ENCODE assay signal across 22 mouse cellular contexts in the genomic region with DNA sequence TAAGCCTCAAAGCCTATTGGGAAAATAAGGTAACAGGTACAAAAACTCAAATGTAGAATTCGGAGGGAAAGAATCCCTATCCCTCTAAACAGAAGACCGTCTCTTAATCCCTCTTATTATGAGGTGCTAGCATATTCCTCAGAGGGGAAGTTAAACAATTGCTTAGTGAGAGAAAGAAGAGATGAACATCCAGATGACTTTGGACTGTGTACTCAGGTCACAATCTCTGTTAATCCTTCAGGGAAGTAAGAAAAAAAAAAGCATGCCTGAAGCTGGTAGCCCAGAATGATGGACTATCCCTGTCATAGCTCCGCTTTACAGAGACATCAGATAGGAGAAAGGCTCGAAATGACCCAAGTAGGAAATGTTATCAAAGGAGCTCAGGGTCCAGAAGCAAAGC.
DNase-seq lines count a peak whose midpoint lies in the region; ATAC-seq and TF ChIP-seq lines count a peak whose summit lies in the region.
"Had no signal": no experiment of that assay in that cellular context is flagged by ENCODE, and none has a peak within 500 bp of the region (broad histone marks: within the 10 kb centered on the region; RNA-seq: fewer than 3 reads in every experiment).

No protein-coding gene starts in this region.

- no peak overlapping the region for H3K9ac ChIP-seq in kidney, postnatal 0 days (ENCODE audit: low read depth, low read length)
- H3K9ac ChIP-seq: embryonic facial prominence, embryonic 12.5 days; forebrain, embryonic 13.5 days; forebrain, embryonic 15.5 days had no signal

- no peak for TF ChIP-seq POLR2A in kidney, adult 2 months (IDR thresholded peaks at IDR 0.05; ENCODE audit: low read depth, low read length)

- TF ChIP-seq CTCF in kidney, adult 2 months (conservative IDR thresholded peaks at IDR 0.05; ENCODE audit: insufficient read depth, insufficient read length, low read depth, low read length), result no peak
- no peak for TF ChIP-seq CTCF in kidney, postnatal 0 days (IDR thresholded peaks at IDR 0.05; ENCODE audit: low read depth)
- no peak for TF ChIP-seq CTCF in left cerebral cortex, adult 2 months (IDR thresholded peaks at IDR 0.05)

- no peak overlapping the region for H3K4me3 ChIP-seq in kidney, adult 2 months (ENCODE audit: insufficient read depth, low read depth, low read length)
- no peak overlapping the region for H3K4me3 ChIP-seq in kidney, postnatal 0 days (replicated peaks; ENCODE audit: low read depth, low read length)
- H3K4me3 ChIP-seq in left cerebral cortex, adult 2 months, result no peak overlapping the region
- H3K4me3 ChIP-seq: embryonic facial prominence, embryonic 10.5 days; embryonic facial prominence, embryonic 12.5 days; forebrain, embryonic 13.5 days; forebrain, embryonic 15.5 days had no signal

- H3K27ac ChIP-seq in kidney, adult 2 months (ENCODE audit: insufficient read depth, low read depth, low read length), result no peak overlapping the region
- H3K27ac ChIP-seq in kidney, postnatal 0 days, result no peak overlapping the region
- H3K27ac ChIP-seq in left cerebral cortex, adult 2 months, result 0 out of 2 replicates have a peak overlapping the region, but pooled peaks have one; percentile 6
- H3K27ac ChIP-seq: embryonic facial prominence, embryonic 10.5 days; embryonic facial prominence, embryonic 12.5 days; forebrain, embryonic 13.5 days; forebrain, embryonic 15.5 days had no signal

- H3K36me3 ChIP-seq in kidney, adult 2 months (ENCODE audit: control insufficient read depth, insufficient read depth, low read length), result no peaks in the 10 kb centered on the region
- no peaks in the 10 kb centered on the region for H3K36me3 ChIP-seq in kidney, postnatal 0 days (ENCODE audit: insufficient read depth, low read length)
- H3K36me3 ChIP-seq: embryonic facial prominence, embryonic 10.5 days; embryonic facial prominence, embryonic 12.5 days; forebrain, embryonic 15.5 days; G1E had no signal

- WGBS in kidney, adult 2 months, result 60% methylated on average over 4 of the region's 4 CpGs
- WGBS in kidney, postnatal 0 days, result 79% methylated on average over 4 of the region's 4 CpGs

- H3K4me1 ChIP-seq in kidney, adult 2 months (ENCODE audit: control insufficient read depth, insufficient read depth, low read length), result peaks cover 3% of the 10 kb centered on the region; the same call in 1 of the 2 replicates
- no peaks in the 10 kb centered on the region for H3K4me1 ChIP-seq in kidney, postnatal 0 days (replicated peaks; ENCODE audit: insufficient read depth, low read length)
- H3K4me1 ChIP-seq: embryonic facial prominence, embryonic 10.5 days; embryonic facial prominence, embryonic 12.5 days; forebrain, embryonic 13.5 days; forebrain, embryonic 15.5 days had no signal

- peak; percentile 53 for DNase-seq in kidney, adult 2 months
- no peak for DNase-seq in kidney, adult 18-20 months
- DNase-seq in kidney, postnatal 0 days (ENCODE audit: low spot score), result peak; percentile 4
- no peak for DNase-seq in kidney, postnatal 25 days
- DNase-seq in left cerebral cortex, adult 2 months (ENCODE audit: extremely low spot score in 1 of 2, low spot score in 2 of 2), result no peak
- DNase-seq in left cerebral cortex, adult 9 months (ENCODE audit: low spot score in 2 of 2), result no peak
- DNase-seq: adrenal gland, adult 8-10 months; adrenal gland, postnatal 14 days; adrenal gland, postnatal 36 days; B cell, adult 2 months; cerebellum, adult 11-12 months; cerebellum, adult 9-10 months; cerebellum, postnatal 10 days had no signal

- H3K4me2 ChIP-seq in kidney, postnatal 0 days (ENCODE audit: low read length), result no peak overlapping the region
- H3K4me2 ChIP-seq: embryonic facial prominence, embryonic 12.5 days; forebrain, embryonic 13.5 days; forebrain, embryonic 15.5 days had no signal

- intact Hi-C loops in left cerebral cortex, adult 2 months (cut with DNase I), result no loop called here

- no peaks in the 10 kb centered on the region for H3K27me3 ChIP-seq in kidney, adult 2 months (replicated peaks; ENCODE audit: control insufficient read depth, insufficient read depth, low read length)
- H3K27me3 ChIP-seq in kidney, postnatal 0 days (ENCODE audit: insufficient read depth, low read length), result no peaks in the 10 kb centered on the region
- H3K27me3 ChIP-seq: CH12.LX; embryonic facial prominence, embryonic 12.5 days; forebrain, embryonic 13.5 days; forebrain, embryonic 15.5 days; Patski had no signal

- ATAC-seq in kidney, postnatal 0 days (replicated peaks; ENCODE audit: low FRiP score, low read depth), result peak; percentile 59; the same call in 1 of the 2 replicates
- ATAC-seq: activated CD4-positive, CD25-positive, alpha-beta regulatory T cell, adult 4 months; CD4-positive, CD25-positive, alpha-beta regulatory T cell, adult 4 months; forebrain, embryonic 13.5 days; forebrain, embryonic 15.5 days had no signal

- H3K9me3 ChIP-seq in kidney, postnatal 0 days (replicated peaks; ENCODE audit: low read length), result no peaks in the 10 kb centered on the region
- H3K9me3 ChIP-seq: embryonic facial prominence, embryonic 10.5 days; embryonic facial prominence, embryonic 12.5 days; forebrain, embryonic 13.5 days; forebrain, embryonic 15.5 days had no signal

Comparison
In these comparisons a context has a peak if more than half of its experiments do, and no peak if none do; other contexts are left out.
1. DNase-seq: peak in kidney, adult 2 months (single experiment) and kidney, postnatal 0 days (single experiment); none in kidney, adult 18-20 months (single experiment), kidney, postnatal 25 days (0 of 2), left cerebral cortex, adult 2 months (0 of 2) and left cerebral cortex, adult 9 months (0 of 2).